Mouse (Mus musculus) small intestine, adult 2 months (tissue): ENCODE results near the gene Pum2.

Experiments
- CTCF ChIP-seq: fragments of 200-500 bp; IDR thresholded peaks from 2 replicates; pipeline ENCODE4 v1.5.1; 2012; ENCODE audit warnings: low read depth, mild to moderate bottlenecking, control low read depth, inconsistent platforms, low read length, moderate library complexity, mixed read lengths; ENCODE audit not compliant: insufficient replicate concordance, insufficient read length; ENCODE audit errors: extremely low read depth
- POLR2A ChIP-seq: fragments of 200-500 bp; IDR thresholded peaks from 2 replicates; pipeline ENCODE4 v1.6.1; 2012; ENCODE audit warnings: low read depth, mild to moderate bottlenecking, control low read depth, inconsistent platforms, low read length, moderate library complexity

GRCm38 (mm10) chr12:8776741-8777140 is 102.8 kb downstream of the Pum2 start:
- TF ChIP-seq CTCF (no peak), POLR2A (no peak)
